Mouse (Mus musculus) adrenal gland, postnatal 36 days (tissue): Measurements from ENCODE around the gene Olfr1330. TPM values are rescaled to one million over a fixed set of nuclear protein-coding genes. Genes with fewer than 3 reads are reported as not detected.
"Not testable (repeated sequence)": the region's sequence is repeated elsewhere in the genome, so short reads cannot be mapped to it uniquely, and the experiment has no call there.

Experiments
- DNase-seq, 2 experiments: peaks; one replicate each; pipeline ENCODE4 v3.0.0; 2021; ENCODE audit warnings: mixed read lengths in 1 of 2
- long read RNA-seq, 2 experiments: library from polyadenylated mRNA; stranded (forward); transcript quantifications; one replicate each; pipeline ENCODE4 v2.0.0; 2021; ENCODE audit warnings: borderline sequencing depth in 2 of 2
- total RNA-seq, 2 experiments: library from RNA; stranded (reverse); gene quantifications; 2 replicates each; pipeline ENCODE4 v1.2.3; 2021

Gene Olfr1330
- total RNA-seq: not detected
- long read RNA-seq, experiment 1: 0 reads
- long read RNA-seq, experiment 2: 0 reads

DNA sequence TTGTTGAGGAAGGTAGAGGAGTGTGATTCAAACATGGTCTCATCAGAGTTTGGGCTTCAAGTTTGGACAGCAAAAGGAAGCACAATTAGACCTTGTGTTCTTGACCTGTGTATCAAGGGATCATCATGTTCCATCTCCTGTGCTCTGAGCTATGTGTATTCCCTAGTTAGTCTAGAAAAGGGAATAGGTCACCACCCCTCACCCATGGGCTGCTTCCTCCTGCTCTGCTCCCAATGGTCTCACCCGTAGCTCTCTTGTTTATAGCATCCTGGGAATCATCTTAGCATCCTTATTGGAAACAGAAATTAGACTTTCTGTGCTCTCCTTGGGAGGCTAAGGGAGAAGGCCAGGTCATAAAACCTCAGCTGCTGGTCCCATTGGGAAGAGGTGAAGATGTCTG is at the start of gene Olfr1330:
TSS of gene Olfr1330 (plus strand) at position 301 of the 400 bp plus-strand sequence.
- no peak for DNase-seq

DNA sequence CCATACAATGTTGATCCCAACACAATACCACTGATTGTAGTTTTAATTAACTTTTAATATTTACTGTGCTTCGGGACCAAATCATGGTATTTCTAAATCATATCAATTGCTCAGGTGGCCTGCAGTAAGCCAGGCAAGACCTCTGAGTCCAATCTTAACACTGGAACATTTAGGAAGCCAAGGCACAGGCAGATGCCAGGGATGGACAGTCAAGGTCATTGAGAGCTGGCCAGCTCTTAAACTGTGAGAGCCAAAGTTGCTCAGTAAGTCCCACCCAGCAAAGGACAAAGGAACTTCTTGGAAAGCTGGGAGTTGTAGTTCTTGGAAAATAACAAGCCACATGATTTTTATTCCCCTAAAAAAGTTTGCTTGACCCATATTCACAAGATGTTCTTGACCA is 26.6 kb upstream of the Olfr1330 start:
- no peak for DNase-seq

DNA sequence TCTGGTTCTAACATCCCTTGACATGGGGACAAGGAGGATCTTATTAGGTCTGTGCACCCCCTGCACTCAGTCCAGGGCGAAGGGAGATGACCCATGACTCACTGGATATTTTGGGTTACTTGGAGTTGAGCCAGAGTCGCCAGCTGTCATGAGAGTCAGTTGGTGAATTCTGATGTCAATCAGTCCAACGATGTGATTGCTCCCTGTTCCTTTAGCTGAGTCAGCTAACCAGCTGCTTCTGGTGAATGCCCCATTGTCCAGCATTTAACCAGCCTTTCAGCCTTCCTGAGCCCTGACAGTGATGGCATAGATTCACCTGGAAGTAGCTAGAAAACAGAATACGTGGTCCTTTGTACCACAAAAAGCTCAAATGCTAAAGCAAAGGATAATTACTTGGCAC is 25.7 kb upstream of the Olfr1330 start:
- no peak for DNase-seq

DNA sequence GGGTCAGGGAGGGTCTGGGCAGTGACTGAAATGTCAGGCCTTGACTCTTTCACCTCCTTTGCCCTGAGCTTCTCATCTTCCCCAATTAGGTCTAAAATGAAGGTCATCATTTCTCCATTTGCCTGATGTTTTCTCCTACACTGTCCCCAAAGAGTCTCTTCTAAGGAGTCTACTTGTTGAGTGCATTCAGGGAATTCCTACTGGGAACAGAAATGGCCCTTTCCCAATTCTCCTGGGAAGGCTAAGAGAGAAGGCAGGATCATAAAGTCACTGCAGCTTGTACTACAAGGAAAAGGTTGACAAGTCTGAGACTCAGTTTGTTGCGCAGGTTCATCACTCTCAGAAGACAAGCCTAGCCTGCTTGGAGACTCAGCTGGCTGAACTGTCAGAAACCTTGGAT is 24.0 kb upstream of the Olfr1330 start, which contains the start of gene Olfr1331:
TSS of gene Olfr1331 (plus strand) at position 301 of the 400 bp plus-strand sequence.
- no peak for DNase-seq

DNA sequence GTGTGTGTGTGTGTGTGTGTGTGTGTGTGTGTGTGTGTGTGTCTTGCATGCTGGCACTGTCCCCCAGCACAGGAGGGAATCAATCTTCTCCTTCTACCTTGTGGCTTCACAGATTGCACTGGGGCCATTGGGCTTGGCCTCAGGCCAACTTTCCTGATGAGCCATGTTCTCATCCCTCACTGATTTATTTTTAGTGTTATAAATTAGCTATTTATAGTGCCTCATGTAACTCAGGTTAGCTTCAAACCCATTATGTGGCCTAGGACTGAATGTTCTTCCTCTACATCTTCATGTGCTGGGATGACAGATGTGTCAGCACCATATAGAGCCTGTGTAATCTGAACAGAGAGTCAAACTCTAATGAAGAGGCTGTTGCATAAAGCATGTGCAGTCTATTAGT is 20.8 kb upstream of the Olfr1330 start:
- no peak for DNase-seq

DNA sequence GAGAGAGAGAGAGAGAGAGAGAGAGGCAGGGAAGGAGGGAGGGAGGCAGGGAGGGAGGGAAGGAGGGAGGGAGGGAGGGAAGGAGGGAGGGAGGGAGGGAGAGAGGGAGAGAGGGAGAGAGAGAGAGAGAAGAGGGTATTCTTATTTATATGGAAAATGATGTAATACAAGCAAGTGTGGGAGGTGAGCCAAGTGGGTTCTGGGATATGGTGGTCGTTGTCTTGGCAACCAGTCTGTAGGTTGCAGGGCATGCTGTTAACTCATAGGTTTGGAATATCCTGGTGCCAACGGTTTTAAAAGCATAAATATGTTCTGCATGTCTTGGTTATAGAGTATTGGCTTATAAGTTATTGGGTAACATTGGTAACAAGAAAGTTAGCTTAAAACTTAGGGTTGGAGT is 13.6 kb downstream of the Olfr1330 start:
- no peak for DNase-seq

DNA sequence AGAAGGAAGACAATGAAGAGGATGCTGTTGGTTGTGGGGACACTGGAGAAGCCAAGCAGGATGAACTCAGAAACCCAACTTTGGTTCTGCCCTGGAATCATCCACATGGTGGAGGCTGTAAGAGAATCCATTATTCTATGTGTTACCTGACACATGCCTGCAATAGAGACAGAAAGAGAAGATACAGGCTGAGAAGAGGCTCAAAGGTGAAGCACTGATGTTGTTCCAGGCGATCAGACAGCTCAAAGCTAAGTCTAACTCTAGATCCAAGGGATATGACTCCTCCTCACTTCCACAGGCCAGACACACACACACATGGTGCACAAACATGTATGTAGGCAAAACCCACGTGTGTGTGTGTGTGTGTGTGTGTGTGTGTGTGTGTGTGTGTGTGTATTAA is 29.0 kb downstream of the Olfr1330 start, which contains the start of gene Olfr1329:
TSS of gene Olfr1329 (minus strand) at position 101 of the 400 bp plus-strand sequence.
- not testable (repeated sequence) for DNase-seq

DNA sequence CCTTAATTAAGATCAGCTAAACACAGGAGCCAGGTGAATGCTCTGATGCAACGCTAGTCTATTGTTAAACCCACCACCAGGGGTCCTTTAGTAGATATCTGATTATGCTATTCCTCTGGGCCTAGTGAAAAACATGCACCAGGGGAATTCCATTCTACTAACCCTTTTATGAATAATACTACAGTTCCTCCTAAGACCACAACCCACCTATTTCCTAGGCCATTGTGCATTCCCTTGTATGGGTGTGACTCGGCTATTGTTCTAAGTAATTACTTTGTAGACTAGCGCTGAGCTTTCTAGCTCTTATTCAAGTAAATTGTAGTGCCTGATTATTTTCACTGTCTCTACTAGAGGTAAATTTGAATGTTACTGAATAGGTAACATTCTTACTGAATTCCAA is 42.9 kb downstream of the Olfr1330 start:
- not testable (repeated sequence) for DNase-seq

DNA sequence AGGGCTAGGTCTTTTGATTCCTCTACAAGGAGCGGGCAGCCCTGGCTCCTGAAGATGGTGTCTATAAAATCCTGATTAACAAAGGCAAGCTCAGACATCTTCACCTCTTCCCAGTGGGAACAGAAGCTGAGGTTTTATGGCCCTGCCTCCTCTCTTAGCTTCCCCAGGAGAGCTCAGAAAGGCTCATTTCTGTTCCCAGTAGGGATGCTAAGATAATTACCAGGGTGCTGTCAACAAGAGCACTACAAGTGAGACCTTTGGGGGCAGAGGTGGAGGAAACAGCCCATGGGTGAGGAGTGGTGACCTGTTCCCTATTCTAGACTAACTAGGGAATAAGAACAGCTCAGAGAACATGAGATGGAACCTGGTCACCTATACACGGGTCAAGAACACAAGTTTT is 50.1 kb downstream of the Olfr1330 start, which contains the start of gene Olfr1328:
TSS of gene Olfr1328 (minus strand) at position 101 of the 400 bp plus-strand sequence.
- DNase-seq: no peak

Other genes starting within 250 kb of the Olfr1330 start
- not detected for gene Olfr62, start 229.6 kb upstream of the Olfr1330 start, total RNA-seq
- gene Olfr1342, start 195.8 kb upstream of the Olfr1330 start, total RNA-seq: not detected
- not detected for gene Olfr1341, start 185.1 kb upstream of the Olfr1330 start, total RNA-seq
- not detected for gene Olfr1340, start 168.5 kb upstream of the Olfr1330 start, total RNA-seq
- not detected for gene Olfr1339, start 156.4 kb upstream of the Olfr1330 start, total RNA-seq
- gene Olfr1338, start 129.9 kb upstream of the Olfr1330 start, total RNA-seq: not detected
- not detected for gene Olfr1337, start 106.0 kb upstream of the Olfr1330 start, total RNA-seq
- not detected for gene Olfr1335, start 78.7 kb upstream of the Olfr1330 start, total RNA-seq
- not detected for gene Olfr1333, start 52.3 kb upstream of the Olfr1330 start, total RNA-seq
- gene Olfr1331, start 23.9 kb upstream of the Olfr1330 start, total RNA-seq: not detected
- gene Olfr1329, start 28.9 kb downstream of the Olfr1330 start, total RNA-seq: not detected
- gene Olfr1328, start 50.0 kb downstream of the Olfr1330 start, total RNA-seq: not detected
- gene Lao1, start 73.0 kb downstream of the Olfr1330 start, total RNA-seq: under 1 TPM in 1 of 2 experiments, not detected in 1; 0.53 TPM
- gene Slc2a1, start 220.1 kb downstream of the Olfr1330 start, total RNA-seq: 10 to 100 TPM; 19.8 to 20.2 TPM